Comparison of ENCODE assay signal across 9 mouse cellular contexts in the genomic region with DNA sequence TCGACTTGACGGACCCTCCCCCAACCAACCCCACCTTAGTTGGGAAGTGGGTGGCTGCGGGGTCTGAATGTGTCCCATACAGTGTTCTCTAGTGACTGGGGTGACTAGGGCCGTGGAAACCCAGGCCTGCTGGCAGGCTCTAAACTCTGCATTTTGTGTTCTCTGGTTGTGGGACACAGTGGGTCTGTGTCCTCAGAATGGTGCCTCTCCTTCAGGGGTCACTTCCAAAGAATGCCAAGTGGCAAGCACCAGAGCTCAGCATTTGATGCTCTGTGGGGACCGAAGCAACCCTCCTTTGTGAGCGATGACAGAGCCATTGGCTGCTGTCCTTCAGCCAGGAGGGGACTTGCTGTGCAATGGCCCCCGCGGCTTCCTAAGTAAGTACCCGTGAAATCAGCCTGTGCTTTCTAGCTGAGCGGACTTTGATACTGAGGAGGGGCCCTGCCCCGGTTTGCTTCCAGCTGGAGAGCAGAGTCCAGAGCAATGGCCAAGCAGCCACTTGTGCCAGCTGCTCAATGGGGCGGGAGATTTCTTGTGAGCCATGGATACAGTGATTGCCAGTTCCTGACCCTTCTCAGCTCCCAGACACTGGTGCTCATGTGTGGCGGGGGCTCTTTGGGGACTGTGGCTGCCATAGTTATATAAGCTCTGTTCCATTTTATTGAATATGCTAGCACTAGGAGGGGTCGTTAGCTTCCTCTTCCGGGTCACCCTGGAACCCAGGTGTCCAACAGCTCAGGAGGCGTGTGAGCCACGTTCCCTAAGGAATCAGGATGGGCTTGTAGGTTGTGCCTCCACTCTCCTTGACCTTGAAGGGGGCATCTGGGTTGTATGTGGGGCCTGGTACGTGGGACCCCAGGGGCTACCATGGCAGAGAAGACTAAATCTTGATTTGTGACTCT.
DNase-seq lines count a peak whose midpoint lies in the region; ATAC-seq and TF ChIP-seq lines count a peak whose summit lies in the region.
"Had no signal": no experiment of that assay in that cellular context is flagged by ENCODE, and none has a peak within 500 bp of the region (broad histone marks: within the 10 kb centered on the region; RNA-seq: fewer than 3 reads in every experiment).

No protein-coding gene starts in this region.

- DNase-seq in heart, postnatal 0 days (ENCODE audit: low spot score) = no peak
- DNase-seq in heart, adult 18-20 months = no peak
- DNase-seq in embryonic facial prominence, embryonic 11.5 days (ENCODE audit: low spot score) = peak; percentile 35
- peak; percentile 94 for DNase-seq in kidney, adult 9 months
- no peak for DNase-seq in frontal cortex, postnatal 25 days (ENCODE audit: low spot score in 2 of 2)
- DNase-seq in B cell, adult 2 months = no peak
- no peak for DNase-seq in lung, postnatal 10 days

- H3K27ac ChIP-seq in heart, postnatal 0 days (ENCODE audit: low read depth) = no peak overlapping the region
- H3K27ac ChIP-seq in embryonic facial prominence, embryonic 11.5 days (replicated peaks; ENCODE audit: low read depth, low read length) = peak overlapping the region; percentile 20; the same call in 1 of the 2 replicates
- H3K27ac ChIP-seq in midbrain, embryonic 13.5 days = peak overlapping the region; percentile 14
- H3K27ac ChIP-seq: left cerebral cortex, adult 2 months had no signal

- peaks cover 8% of the 10 kb centered on the region; the same call in 1 of the 2 replicates for H3K4me1 ChIP-seq in heart, postnatal 0 days (ENCODE audit: control insufficient read depth, insufficient read depth)
- H3K4me1 ChIP-seq in embryonic facial prominence, embryonic 11.5 days (ENCODE audit: control insufficient read depth, insufficient read depth, low read length) = peaks cover 2% of the 10 kb centered on the region; the same call in 1 of the 2 replicates
- H3K4me1 ChIP-seq in midbrain, embryonic 13.5 days (replicated peaks) = peaks cover 26% of the 10 kb centered on the region

- H3K36me3 ChIP-seq in heart, postnatal 0 days (replicated peaks; ENCODE audit: control insufficient read depth, insufficient read depth, low read length) = no peaks in the 10 kb centered on the region
- no peaks in the 10 kb centered on the region for H3K36me3 ChIP-seq in embryonic facial prominence, embryonic 11.5 days (replicated peaks; ENCODE audit: control insufficient read depth, insufficient read depth, low read depth, low read length)
- H3K36me3 ChIP-seq in midbrain, embryonic 13.5 days = no peaks in the 10 kb centered on the region

- peak; percentile 11; the same call in 1 of the 2 replicates for ATAC-seq in heart, postnatal 0 days (ENCODE audit: insufficient read depth, low read depth)
- peak; percentile 58; the same call in 1 of the 2 replicates for ATAC-seq in embryonic facial prominence, embryonic 11.5 days (replicated peaks; ENCODE audit: insufficient number of reproducible peaks, low FRiP score, low TSS enrichment, low read depth)
- ATAC-seq in midbrain, embryonic 13.5 days = peak; percentile 79

- WGBS in heart, postnatal 0 days = 62% methylated on average over 18 of the region's 18 CpGs
- WGBS in embryonic facial prominence, embryonic 11.5 days = 49% methylated on average over 18 of the region's 18 CpGs
- 35% methylated on average over 18 of the region's 18 CpGs for WGBS in midbrain, embryonic 13.5 days

- H3K9me3 ChIP-seq in heart, postnatal 0 days (replicated peaks; ENCODE audit: control insufficient read depth, low read length) = no peaks in the 10 kb centered on the region
- H3K9me3 ChIP-seq in embryonic facial prominence, embryonic 11.5 days (replicated peaks; ENCODE audit: control insufficient read depth, low read length) = no peaks in the 10 kb centered on the region
- no peaks in the 10 kb centered on the region for H3K9me3 ChIP-seq in midbrain, embryonic 13.5 days

- H3K4me2 ChIP-seq in heart, postnatal 0 days (ENCODE audit: low read depth, low read length) = no peak overlapping the region
- H3K4me2 ChIP-seq in embryonic facial prominence, embryonic 11.5 days (ENCODE audit: low read depth, low read length) = no peak overlapping the region
- H3K4me2 ChIP-seq in midbrain, embryonic 13.5 days (replicated peaks) = no peak overlapping the region

- no peaks in the 10 kb centered on the region for H3K27me3 ChIP-seq in heart, postnatal 0 days (ENCODE audit: control insufficient read depth, insufficient read depth, low read length)
- H3K27me3 ChIP-seq in embryonic facial prominence, embryonic 11.5 days (ENCODE audit: control insufficient read depth, insufficient read depth, low read length) = no peaks in the 10 kb centered on the region
- H3K27me3 ChIP-seq in midbrain, embryonic 13.5 days = peaks cover 40% of the 10 kb centered on the region

- no peak overlapping the region for H3K4me3 ChIP-seq in heart, postnatal 0 days (ENCODE audit: low read depth, low read length)
- no peak overlapping the region for H3K4me3 ChIP-seq in embryonic facial prominence, embryonic 11.5 days (ENCODE audit: low read depth, low read length)
- H3K4me3 ChIP-seq in midbrain, embryonic 13.5 days (replicated peaks) = no peak overlapping the region
- H3K4me3 ChIP-seq: left cerebral cortex, adult 2 months had no signal

- no peak for TF ChIP-seq EP300 in heart, postnatal 0 days (IDR thresholded peaks at IDR 0.05; ENCODE audit: low read depth)

- TF ChIP-seq CTCF in heart, postnatal 0 days (IDR thresholded peaks at IDR 0.05; ENCODE audit: low read depth) = no peak

- 0 out of 2 replicates have a peak overlapping the region, but pooled peaks have one; percentile 1 for H3K9ac ChIP-seq in heart, postnatal 0 days (replicated peaks; ENCODE audit: low read depth, low read length)
- no peak overlapping the region; the same call in 1 of the 2 replicates for H3K9ac ChIP-seq in embryonic facial prominence, embryonic 11.5 days (replicated peaks; ENCODE audit: low read length)
- no peak overlapping the region for H3K9ac ChIP-seq in midbrain, embryonic 13.5 days (replicated peaks)

Comparison
In these comparisons a context has a peak if more than half of its experiments do, and no peak if none do; other contexts are left out.
1. ATAC-seq: peak in every context shown above with its lines; median percentile 79 in midbrain, embryonic 13.5 days; 58 in embryonic facial prominence, embryonic 11.5 days; 11 in heart, postnatal 0 days.
2. DNase-seq: peak in embryonic facial prominence, embryonic 11.5 days (single experiment) and kidney, adult 9 months (single experiment); none in heart, postnatal 0 days (single experiment), heart, adult 18-20 months (0 of 2), frontal cortex, postnatal 25 days (0 of 2), B cell, adult 2 months (0 of 2) and lung, postnatal 10 days (single experiment).